Mouse (Mus musculus): ENCODE data around the gene Cit.

Cit gene

GRCm38 (mm10) chr5:115987284-115987683 is 142.2 kb downstream of the Cit start:
- in situ Hi-C loops (cut with MboI; ENCODE audit: low pct_unique_long_range_greater_than_20kb in 1 of 2, low sequenced_read_pairs in 2 of 2, unreplicated experiment in 1 of 2) = no loop called here

GRCm38 (mm10) chr5:115991717-115992116 is 146.6 kb downstream of the Cit start:
- in situ Hi-C loops (cut with MboI; ENCODE audit: low pct_unique_long_range_greater_than_20kb in 1 of 2, low sequenced_read_pairs in 2 of 2, unreplicated experiment in 1 of 2) = no loop called here

DNA sequence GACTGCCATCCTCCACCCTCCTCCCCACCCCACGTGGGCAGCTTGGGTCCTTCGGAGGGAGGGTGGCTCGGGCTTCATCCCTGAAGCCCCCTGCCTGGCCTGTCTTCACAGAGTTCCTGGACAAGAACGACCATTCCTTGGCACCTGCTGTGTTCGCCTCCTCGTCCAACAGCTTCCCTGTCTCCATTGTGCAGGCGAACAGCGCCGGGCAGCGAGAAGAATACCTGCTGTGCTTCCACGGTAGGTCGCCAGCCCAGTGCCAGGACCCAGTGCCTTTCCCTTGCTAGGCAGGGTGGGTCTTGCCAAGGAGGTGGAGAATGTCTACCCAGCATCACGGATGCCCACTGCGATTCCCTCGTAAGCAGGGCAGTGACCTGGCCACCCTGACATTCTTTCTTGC is 149.0 kb downstream of the Cit start:
- in situ Hi-C loops (cut with MboI; ENCODE audit: low pct_unique_long_range_greater_than_20kb in 1 of 2, low sequenced_read_pairs in 2 of 2, unreplicated experiment in 1 of 2) = no loop called here

GRCm38 (mm10) chr5:115997376-115997775 is 152.3 kb downstream of the Cit start:
- in situ Hi-C loops (cut with MboI; ENCODE audit: low pct_unique_long_range_greater_than_20kb in 1 of 2, low sequenced_read_pairs in 2 of 2, unreplicated experiment in 1 of 2) = no loop called here

- in situ Hi-C loops (cut with MboI; ENCODE audit: low pct_unique_long_range_greater_than_20kb in 1 of 2, low sequenced_read_pairs in 2 of 2, unreplicated experiment in 1 of 2) = no loop called here
Measured at GRCm38 (mm10) chr5:116003154-116003553, 158.1 kb downstream of the Cit start.

DNA sequence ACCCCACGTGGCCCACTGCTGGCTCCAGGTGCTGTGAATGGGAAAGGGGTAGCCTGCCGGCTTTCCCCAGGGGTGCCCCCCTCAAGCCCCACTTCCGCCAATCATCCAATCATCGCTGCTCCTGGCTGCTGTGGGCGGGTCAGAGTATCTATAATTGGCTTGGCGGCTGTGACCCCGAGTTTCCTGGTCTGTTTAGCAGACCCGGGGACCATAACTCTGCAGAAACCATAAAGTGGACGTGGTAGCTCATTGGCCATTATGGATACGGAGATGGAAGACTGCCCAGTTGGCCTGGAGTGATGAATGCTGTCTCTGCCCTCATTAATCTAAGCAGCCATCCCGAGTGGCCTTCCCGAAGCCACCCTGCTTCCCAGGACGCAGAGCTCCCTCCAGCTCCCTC is 158.7 kb downstream of the Cit start:
- in situ Hi-C loops (cut with MboI; ENCODE audit: low pct_unique_long_range_greater_than_20kb in 1 of 2, low sequenced_read_pairs in 2 of 2, unreplicated experiment in 1 of 2) = no loop called here

- in situ Hi-C loops (cut with MboI; ENCODE audit: low pct_unique_long_range_greater_than_20kb in 1 of 2, low sequenced_read_pairs in 2 of 2, unreplicated experiment in 1 of 2) = no loop called here
Measured at GRCm38 (mm10) chr5:116004271-116004670, 159.2 kb downstream of the Cit start.

DNA sequence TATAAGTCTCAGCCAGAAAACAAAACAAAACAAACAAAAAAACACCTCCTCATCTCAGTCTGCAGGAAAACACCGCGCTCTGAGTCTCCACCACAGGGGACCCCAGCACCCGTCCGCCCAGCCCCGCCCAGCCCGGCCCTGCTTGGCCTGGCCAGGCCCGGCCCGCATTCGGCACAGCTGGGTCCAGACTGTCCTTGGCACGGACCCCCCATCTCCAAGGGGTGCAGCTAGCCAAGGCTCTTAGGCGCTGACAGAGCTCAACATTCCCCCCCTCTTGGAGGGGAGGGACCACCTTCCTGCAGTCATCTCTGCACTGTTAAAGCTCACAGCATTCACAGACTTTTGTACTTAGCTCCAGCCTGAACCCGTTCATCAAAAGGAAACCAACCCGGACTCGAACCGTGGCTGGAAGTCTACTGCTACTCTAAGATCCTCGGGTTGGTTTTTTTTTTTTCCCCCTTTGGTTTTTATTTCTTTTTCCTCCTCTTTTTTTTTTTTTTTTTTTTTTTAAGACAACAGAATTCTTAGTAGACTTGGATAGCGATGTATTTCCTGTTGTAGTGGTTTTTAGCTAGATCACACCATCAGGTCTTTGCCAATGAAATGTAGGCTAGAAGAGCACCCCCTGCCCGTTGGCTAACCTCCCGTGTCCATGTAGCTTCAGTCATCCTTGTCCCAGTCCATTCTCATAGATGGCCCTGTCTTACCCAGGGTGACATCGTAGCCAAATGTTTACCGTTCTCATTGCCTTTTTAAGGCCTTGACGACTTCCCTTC is 161.4 kb downstream of the Cit start:
- in situ Hi-C loops (cut with MboI; ENCODE audit: low pct_unique_long_range_greater_than_20kb in 1 of 2, low sequenced_read_pairs in 2 of 2, unreplicated experiment in 1 of 2) = no loop called here

- in situ Hi-C loops (cut with MboI; ENCODE audit: low pct_unique_long_range_greater_than_20kb in 1 of 2, low sequenced_read_pairs in 2 of 2, unreplicated experiment in 1 of 2) = no loop called here
Measured at GRCm38 (mm10) chr5:116007723-116008122, 162.6 kb downstream of the Cit start.

GRCm38 (mm10) chr5:116009091-116009851 is 164.2 kb downstream of the Cit start:
- in situ Hi-C loops (cut with MboI; ENCODE audit: low pct_unique_long_range_greater_than_20kb in 1 of 2, low sequenced_read_pairs in 2 of 2, unreplicated experiment in 1 of 2) = no loop called here

DNA sequence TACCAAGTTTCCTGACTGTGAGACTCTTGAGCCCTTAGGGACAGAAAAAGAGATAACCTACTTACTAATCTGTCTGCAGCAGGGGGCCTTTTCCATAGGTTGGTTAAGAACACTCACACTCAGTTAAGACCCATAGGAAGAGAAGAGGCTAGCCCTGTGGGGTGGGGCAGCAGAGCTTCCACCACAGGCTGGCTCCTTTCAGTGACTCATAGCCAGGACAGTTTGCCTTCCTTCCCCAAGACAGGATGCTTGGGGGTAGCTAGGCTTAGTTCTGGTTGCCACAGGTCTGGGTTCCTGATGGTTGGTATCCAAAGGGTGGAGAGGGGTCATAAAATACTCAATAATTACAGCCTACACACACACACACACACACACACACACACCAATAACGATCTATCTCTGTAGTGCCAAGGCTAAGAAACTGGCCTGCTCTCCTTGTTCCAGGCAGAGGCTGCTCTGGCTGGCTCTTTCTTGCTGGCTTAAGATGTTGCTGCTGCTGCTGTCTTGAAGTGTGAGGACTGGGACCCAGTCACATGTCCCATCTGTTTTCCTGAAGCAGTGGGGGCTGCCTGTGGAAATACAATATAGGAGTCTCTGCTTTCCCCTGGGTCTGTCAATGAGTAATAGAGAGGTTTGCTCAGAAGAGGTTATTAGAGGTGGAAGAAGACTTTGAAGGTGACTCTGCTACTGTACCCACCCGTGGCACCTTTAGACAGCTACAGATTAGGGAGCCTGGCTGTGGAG is 165.0 kb downstream of the Cit start:
- in situ Hi-C loops (cut with MboI; ENCODE audit: low pct_unique_long_range_greater_than_20kb in 1 of 2, low sequenced_read_pairs in 2 of 2, unreplicated experiment in 1 of 2) = no loop called here

- in situ Hi-C loops (cut with MboI; ENCODE audit: low pct_unique_long_range_greater_than_20kb in 1 of 2, low sequenced_read_pairs in 2 of 2, unreplicated experiment in 1 of 2) = no loop called here
Measured at GRCm38 (mm10) chr5:116011700-116012099, 166.6 kb downstream of the Cit start.

- in situ Hi-C loops (cut with MboI; ENCODE audit: low pct_unique_long_range_greater_than_20kb in 1 of 2, low sequenced_read_pairs in 2 of 2, unreplicated experiment in 1 of 2) = no loop called here
Measured at GRCm38 (mm10) chr5:116012503-116012902, 167.4 kb downstream of the Cit start.

DNA sequence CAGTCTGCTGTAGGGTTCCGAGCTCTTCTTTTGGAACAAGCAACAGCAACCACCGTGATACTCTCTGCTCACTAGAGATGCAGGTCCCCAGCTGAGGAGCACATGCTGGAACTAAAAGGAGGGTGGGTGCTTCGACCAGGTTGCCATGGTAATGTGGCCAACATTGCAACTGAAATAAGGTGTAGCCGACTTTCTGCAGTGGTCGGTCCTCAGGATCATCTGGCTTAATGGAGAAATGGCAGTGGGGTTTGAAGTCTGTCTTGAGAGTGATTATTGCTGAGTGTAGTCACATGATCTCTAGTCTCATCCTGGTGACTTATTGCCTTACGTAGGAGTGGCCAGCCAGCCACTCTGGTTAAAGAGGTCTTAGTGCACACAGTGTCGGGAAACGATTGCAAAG is 168.7 kb downstream of the Cit start:
- in situ Hi-C loops (cut with MboI; ENCODE audit: low pct_unique_long_range_greater_than_20kb in 1 of 2, low sequenced_read_pairs in 2 of 2, unreplicated experiment in 1 of 2) = no loop called here

DNA sequence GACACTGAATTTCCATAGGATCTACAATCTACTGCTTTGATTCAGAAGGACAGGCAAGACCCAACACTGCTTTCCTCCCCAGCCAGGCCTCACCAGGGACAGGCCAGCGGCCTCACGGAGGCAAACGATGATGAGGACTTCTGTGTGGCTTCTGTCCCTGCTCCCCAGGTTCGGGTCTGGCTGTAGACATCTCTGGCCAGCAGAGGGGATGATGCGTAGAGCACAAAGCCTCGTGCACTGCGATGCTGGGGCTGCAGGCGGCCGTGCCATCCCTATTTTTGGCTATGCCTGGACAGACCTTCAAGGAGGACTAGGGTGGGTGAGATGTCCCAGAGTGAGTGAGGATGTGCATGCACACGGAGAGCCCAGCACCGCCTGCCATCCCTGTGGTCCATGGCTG is 169.2 kb downstream of the Cit start:
- in situ Hi-C loops (cut with MboI; ENCODE audit: low pct_unique_long_range_greater_than_20kb in 1 of 2, low sequenced_read_pairs in 2 of 2, unreplicated experiment in 1 of 2) = no loop called here

- in situ Hi-C loops (cut with MboI; ENCODE audit: low pct_unique_long_range_greater_than_20kb in 1 of 2, low sequenced_read_pairs in 2 of 2, unreplicated experiment in 1 of 2) = no loop called here
Measured at GRCm38 (mm10) chr5:116016542-116016941, 171.5 kb downstream of the Cit start.

GRCm38 (mm10) chr5:116017391-116017790 is 172.3 kb downstream of the Cit start:
- in situ Hi-C loops (cut with MboI; ENCODE audit: low pct_unique_long_range_greater_than_20kb in 1 of 2, low sequenced_read_pairs in 2 of 2, unreplicated experiment in 1 of 2) = no loop called here

DNA sequence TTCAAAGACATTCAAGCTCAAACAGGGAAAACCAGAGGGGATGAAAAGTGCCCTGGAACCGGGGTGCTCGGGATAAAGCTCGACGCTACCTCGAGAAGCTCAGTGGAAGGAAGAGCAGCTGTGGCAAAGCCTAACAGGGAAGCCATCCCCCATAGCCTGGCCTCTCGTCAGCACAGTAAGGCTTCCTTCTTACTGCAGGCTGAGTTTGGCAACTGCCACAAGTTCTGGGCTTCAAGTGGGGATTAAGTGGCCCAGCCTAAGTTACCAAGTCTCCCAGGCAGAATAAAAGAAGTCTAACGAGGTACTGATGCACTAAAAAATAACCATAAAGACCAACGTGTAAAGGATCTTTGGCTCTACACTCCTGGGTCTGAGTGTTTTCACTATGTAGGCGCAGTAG is 173.1 kb downstream of the Cit start:
- in situ Hi-C loops (cut with MboI; ENCODE audit: low pct_unique_long_range_greater_than_20kb in 1 of 2, low sequenced_read_pairs in 2 of 2, unreplicated experiment in 1 of 2) = no loop called here

GRCm38 (mm10) chr5:116018784-116019183 is 173.7 kb downstream of the Cit start:
- in situ Hi-C loops (cut with MboI; ENCODE audit: low pct_unique_long_range_greater_than_20kb in 1 of 2, low sequenced_read_pairs in 2 of 2, unreplicated experiment in 1 of 2) = no loop called here

Measured in mouse embryonic stem cell (cell line).